Mouse (Mus musculus) olfactory bulb, adult 2 months (tissue): ENCODE results near the gene Frmpd3.

ENCODE experiments used
- CTCF ChIP-seq: fragments of 200-500 bp; IDR thresholded peaks from 2 replicates; pipeline ENCODE4 v1.5.1; 2012; ENCODE audit warnings: low read depth, mild to moderate bottlenecking, low read length, moderate library complexity; ENCODE audit not compliant: insufficient read depth
- POLR2A ChIP-seq: fragments of 200-500 bp; IDR thresholded peaks from 2 replicates; pipeline ENCODE4 v1.6.1; 2012; ENCODE audit warnings: mild to moderate bottlenecking, low read depth, low read length, moderate library complexity; ENCODE audit not compliant: insufficient read depth

- TF ChIP-seq POLR2A (no peak), CTCF (no peak)
These were observed 38.3 kb upstream of the Frmpd3 start for GRCm38 (mm10) chrX:140303731-140304130.
